Mouse (Mus musculus) MEL (cell line): ENCODE data around the gene Kifc1. TPM values are rescaled to one million over a fixed set of nuclear protein-coding genes. Genes with fewer than 3 reads are reported as not detected.
A peak's percentile ranks its signal among the peaks of the same experiment; 100 is the strongest.

Experiments
- DNase-seq: peaks from one replicate; pipeline ENCODE4 v3.0.0; 2011; ENCODE audit warnings: low read depth, low spot score
- H3K27ac ChIP-seq: 2 replicates; pipeline ENCODE4 v1.5.1; 2012; ENCODE audit warnings: low read depth, mild to moderate bottlenecking, control low read depth, low read length, moderate library complexity; ENCODE audit not compliant: control insufficient read depth
- H3K27me3 ChIP-seq, 2 experiments: fragments of 150-350 bp in 1 of 2; sonication (generic) in 1 of 2; 2 replicates each; pipeline ENCODE4 v1.6.1; 2012; ENCODE audit warnings: low read length in 2 of 2, mild to moderate bottlenecking in 2 of 2, improper control_type of control experiment in 1 of 2, moderate library complexity in 1 of 2; ENCODE audit not compliant: insufficient read depth in 2 of 2, control insufficient read depth in 1 of 2
- H3K36me3 ChIP-seq, 2 experiments: 2 replicates each; pipeline ENCODE4 v1.6.1; 2012 to 2014; ENCODE audit warnings: low read length in 2 of 2, improper control_type of control experiment in 1 of 2, inconsistent platforms in 1 of 2, mild to moderate bottlenecking in 1 of 2; ENCODE audit not compliant: insufficient read depth in 2 of 2, control insufficient read depth in 1 of 2
- H3K4me1 ChIP-seq, 2 experiments: fragments of 150-350 bp in 1 of 2; sonication (generic) in 1 of 2; 2 replicates each; pipeline ENCODE4 v1.6.1; 2012; ENCODE audit warnings: low read length in 2 of 2, improper control_type of control experiment in 1 of 2, mild to moderate bottlenecking in 1 of 2; ENCODE audit not compliant: insufficient read depth in 2 of 2, control insufficient read depth in 1 of 2
- H3K4me3 ChIP-seq, 2 experiments: fragments of 150-350 bp in 1 of 2; sonication (generic) in 1 of 2; 2 replicates each; pipeline ENCODE4 v1.5.1; 2012; ENCODE audit warnings: low read depth in 2 of 2, low read length in 2 of 2, mild to moderate bottlenecking in 2 of 2, moderate library complexity in 2 of 2, control low read depth in 1 of 2, improper control_type of control experiment in 1 of 2; ENCODE audit not compliant: control insufficient read depth in 1 of 2, insufficient read depth in 1 of 2
- H3K79me2 ChIP-seq: 2 replicates; pipeline ENCODE4 v1.6.1; 2012; ENCODE audit warnings: mild to moderate bottlenecking, low read length, moderate library complexity; ENCODE audit not compliant: control insufficient read depth, poor library complexity, insufficient read depth
- H3K9ac ChIP-seq: 2 replicates; pipeline ENCODE4 v1.6.1; 2012; ENCODE audit warnings: low read depth, mild to moderate bottlenecking, control low read depth, low read length, moderate library complexity; ENCODE audit not compliant: control insufficient read depth, poor library complexity, severe bottlenecking
- H3K9me3 ChIP-seq: fragments of 150-350 bp; sonication (generic); replicated peaks from 2 replicates; pipeline ENCODE4 v1.6.1; 2012; ENCODE audit warnings: mild to moderate bottlenecking, low read length, improper control_type of control experiment, moderate library complexity; ENCODE audit not compliant: insufficient read depth
- BHLHE40 ChIP-seq: IDR thresholded peaks from 2 replicates; pipeline ENCODE4 v1.6.1; 2012; ENCODE audit warnings: low read depth, mild to moderate bottlenecking, inconsistent platforms, low read length, improper control_type of control experiment, borderline replicate concordance
- CHD1 ChIP-seq: IDR thresholded peaks from 2 replicates; pipeline ENCODE4 v1.6.1; 2012; ENCODE audit warnings: low read depth, mild to moderate bottlenecking, inconsistent platforms, low read length, improper control_type of control experiment
- CTCF ChIP-seq, 3 experiments: IDR thresholded peaks in 2 of 3; conservative IDR thresholded peaks in 1 of 3; 2 replicates each; pipeline ENCODE4 v1.5.1; 2011 to 2012; ENCODE audit warnings: low read length in 3 of 3, low read depth in 2 of 3, mild to moderate bottlenecking in 2 of 3, improper control_type of control experiment in 1 of 3, inconsistent platforms in 1 of 3, mixed read lengths in 1 of 3, moderate library complexity in 1 of 3; ENCODE audit not compliant: control insufficient read depth in 1 of 3, insufficient read depth in 1 of 3, poor library complexity in 1 of 3, severe bottlenecking in 1 of 3
- E2F4 ChIP-seq: IDR thresholded peaks from 2 replicates; pipeline ENCODE4 v1.6.1; 2011; ENCODE audit warnings: low read depth, low read length, improper control_type of control experiment, borderline replicate concordance
- ELF1 ChIP-seq: IDR thresholded peaks from 2 replicates; pipeline ENCODE4 v1.6.1; 2014; ENCODE audit warnings: low read depth, mild to moderate bottlenecking, inconsistent platforms, low read length, improper control_type of control experiment, moderate library complexity
- ETS1 ChIP-seq: IDR thresholded peaks from 2 replicates; pipeline ENCODE4 v1.6.1; 2012; ENCODE audit warnings: low read depth, mild to moderate bottlenecking, inconsistent platforms, low read length, improper control_type of control experiment, moderate library complexity
- GABPA ChIP-seq: IDR thresholded peaks from 2 replicates; pipeline ENCODE4 v1.6.1; 2012; ENCODE audit warnings: low read depth, mild to moderate bottlenecking, inconsistent platforms, low read length, improper control_type of control experiment, moderate library complexity
- HCFC1 ChIP-seq: IDR thresholded peaks from 2 replicates; pipeline ENCODE4 v1.6.1; 2012; ENCODE audit warnings: low read depth, mild to moderate bottlenecking, inconsistent platforms, low read length, improper control_type of control experiment, moderate library complexity
- JUND ChIP-seq: IDR thresholded peaks from 2 replicates; pipeline ENCODE4 v1.6.1; 2011; ENCODE audit warnings: low read depth, mild to moderate bottlenecking, improper control_type of control experiment, low read length
- KAT2A ChIP-seq: conservative IDR thresholded peaks from 2 replicates; pipeline ENCODE4 v1.6.1; 2012; ENCODE audit warnings: low read depth, low read length, improper control_type of control experiment, inconsistent platforms
- MAFK ChIP-seq: IDR thresholded peaks from 2 replicates; pipeline ENCODE4 v1.6.1; 2011; ENCODE audit warnings: low read depth, mild to moderate bottlenecking, low read length, improper control_type of control experiment, borderline replicate concordance
- MAX ChIP-seq: IDR thresholded peaks from 2 replicates; pipeline ENCODE4 v1.6.1; 2011; ENCODE audit warnings: low read length, improper control_type of control experiment
- MAZ ChIP-seq: IDR thresholded peaks from 2 replicates; pipeline ENCODE4 v1.6.1; 2012; ENCODE audit warnings: low read depth, mild to moderate bottlenecking, inconsistent platforms, low read length, improper control_type of control experiment
- MEF2A ChIP-seq: IDR thresholded peaks from 2 replicates; pipeline ENCODE4 v1.6.1; 2014; ENCODE audit warnings: low read depth, mild to moderate bottlenecking, inconsistent platforms, low read length, improper control_type of control experiment; ENCODE audit not compliant: poor library complexity, insufficient replicate concordance, severe bottlenecking; ENCODE audit errors: extremely low read depth
- MXI1 ChIP-seq: IDR thresholded peaks from 2 replicates; pipeline ENCODE4 v1.6.1; 2011; ENCODE audit warnings: mild to moderate bottlenecking, low read depth, low read length, improper control_type of control experiment
- MYB ChIP-seq: IDR thresholded peaks from 2 replicates; pipeline ENCODE4 v1.6.1; 2011; ENCODE audit warnings: mild to moderate bottlenecking, low read depth, low read length, improper control_type of control experiment
- MYC ChIP-seq: IDR thresholded peaks from 2 replicates; pipeline ENCODE4 v1.6.1; 2011; ENCODE audit warnings: low read depth, mild to moderate bottlenecking, low read length, improper control_type of control experiment, moderate library complexity
- NRF1 ChIP-seq: IDR thresholded peaks from 2 replicates; pipeline ENCODE4 v1.6.1; 2014; ENCODE audit warnings: low read depth, mild to moderate bottlenecking, inconsistent platforms, low read length, improper control_type of control experiment, moderate library complexity; ENCODE audit not compliant: poor library complexity, insufficient read depth, severe bottlenecking
- POLR2A ChIP-seq, 2 experiments: IDR thresholded peaks; 2 replicates each; pipeline ENCODE4 v1.6.1; 2011 to 2012; ENCODE audit warnings: low read length in 2 of 2, mild to moderate bottlenecking in 2 of 2, control low read depth in 1 of 2, improper control_type of control experiment in 1 of 2, low read depth in 1 of 2, moderate library complexity in 1 of 2; ENCODE audit not compliant: control insufficient read depth in 1 of 2, insufficient read depth in 1 of 2, poor library complexity in 1 of 2
- POLR2AphosphoS2 ChIP-seq: IDR thresholded peaks from 2 replicates; pipeline ENCODE4 v1.6.1; 2011; ENCODE audit warnings: low read length, improper control_type of control experiment
- RAD21 ChIP-seq: IDR thresholded peaks from 2 replicates; pipeline ENCODE4 v1.6.1; 2011; ENCODE audit warnings: mild to moderate bottlenecking, low read depth, low read length, improper control_type of control experiment
- RCOR1 ChIP-seq: IDR thresholded peaks from 2 replicates; pipeline ENCODE4 v1.6.1; 2012; ENCODE audit warnings: low read depth, mild to moderate bottlenecking, inconsistent platforms, low read length, improper control_type of control experiment
- SIN3A ChIP-seq: IDR thresholded peaks from 2 replicates; pipeline ENCODE4 v1.6.1; 2012; ENCODE audit warnings: low read length, improper control_type of control experiment, inconsistent platforms
- SMC3 ChIP-seq: IDR thresholded peaks from 2 replicates; pipeline ENCODE4 v1.6.1; 2011; ENCODE audit warnings: low read depth, low read length, improper control_type of control experiment
- TAL1 ChIP-seq: IDR thresholded peaks from 2 replicates; pipeline ENCODE4 v1.6.1; 2012; ENCODE audit warnings: mild to moderate bottlenecking, inconsistent platforms, low read length, moderate library complexity, mixed read lengths
- TBP ChIP-seq: IDR thresholded peaks from 2 replicates; pipeline ENCODE4 v1.8.0; 2011; ENCODE audit warnings: low read depth, low read length, improper control_type of control experiment
- TCF12 ChIP-seq: IDR thresholded peaks from 2 replicates; pipeline ENCODE4 v1.6.1; 2014; ENCODE audit warnings: low read depth, mild to moderate bottlenecking, inconsistent platforms, low read length, improper control_type of control experiment, moderate library complexity
- ZC3H11A ChIP-seq: IDR thresholded peaks from 2 replicates; pipeline ENCODE4 v1.6.1; 2012; ENCODE audit warnings: low read depth, mild to moderate bottlenecking, inconsistent platforms, low read length, improper control_type of control experiment
- ZKSCAN1 ChIP-seq: IDR thresholded peaks from 2 replicates; pipeline ENCODE4 v1.6.1; 2012; ENCODE audit warnings: low read depth, mild to moderate bottlenecking, inconsistent platforms, low read length, improper control_type of control experiment, moderate library complexity
- ZNF384 ChIP-seq: IDR thresholded peaks from 2 replicates; pipeline ENCODE4 v1.6.1; 2012; ENCODE audit warnings: low read depth, mild to moderate bottlenecking, inconsistent platforms, low read length, improper control_type of control experiment
- polyA plus RNA-seq, 2 experiments: library from polyadenylated mRNA; stranded (reverse) in 1 of 2; unstranded in 1 of 2; fragments of >175 nt in 1 of 2; fragments of >200 nt in 1 of 2; gene quantifications; 2 replicates each; pipeline versions ENCODE4 v1.2.1 to v1.2.4; 2012; ENCODE audit warnings: low replicate concordance in 2 of 2, low read depth in 1 of 2; ENCODE audit not compliant: insufficient read length in 2 of 2, insufficient read depth in 1 of 2, missing spikeins in 1 of 2
- total RNA-seq: library from RNA; depleted of rRNA; stranded (reverse); fragments of 300-350 nt; gene quantifications from 2 replicates; pipeline ENCODE4 v1.2.3, GENCODE M21; 2012

Gene Kifc1
- total and polyA plus RNA-seq, 3 experiments = 17.1 to 53.5 TPM; not detected in 1

DNA sequence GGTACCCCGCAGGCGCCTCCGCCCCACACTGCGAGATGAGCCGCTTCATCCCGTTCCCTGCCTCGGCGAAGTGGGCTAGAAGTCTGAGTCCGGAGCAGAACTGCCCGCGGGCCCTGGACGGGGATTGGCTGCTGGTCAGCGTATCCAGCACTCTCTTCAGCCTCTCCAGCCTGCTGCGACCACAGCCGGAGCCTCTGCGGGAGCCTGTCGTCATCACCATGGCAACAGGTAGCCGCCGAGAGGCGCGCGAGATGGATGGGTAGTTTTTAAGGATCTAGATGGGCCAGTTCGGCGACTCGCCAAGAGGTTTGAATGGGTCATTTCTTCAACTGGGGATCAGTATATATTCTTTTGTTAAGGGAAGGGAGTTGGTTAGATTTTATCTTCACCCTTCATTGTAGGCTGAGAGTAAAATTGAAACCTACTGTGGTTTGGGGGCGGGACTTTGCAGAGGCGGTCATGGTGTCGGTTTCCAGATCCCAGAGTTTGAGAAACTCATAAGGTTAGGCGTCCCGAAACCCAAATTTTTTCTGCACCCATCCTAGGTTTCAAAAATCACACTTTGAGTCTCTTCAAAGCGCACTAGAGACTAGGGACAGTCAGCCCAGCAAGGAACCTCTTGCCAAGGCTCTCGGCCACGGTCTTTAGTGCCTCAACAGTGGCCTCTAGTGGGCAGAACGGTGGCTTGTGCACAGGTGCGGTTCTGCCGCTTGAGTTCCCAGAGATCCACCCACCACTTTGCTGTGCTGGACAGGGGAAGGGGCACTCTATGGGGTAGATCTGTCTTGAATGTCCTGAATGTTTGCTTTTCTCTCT lies 30.0 kb upstream of the Kifc1 start (continued):
- TF ChIP-seq NRF1 = no peak
- no peak for TF ChIP-seq CHD1
- TF ChIP-seq MYC = peak; percentile 64; the same call in 1 of the 2 replicates
- peak; percentile 59; the same call in 1 of the 2 replicates for TF ChIP-seq MAX

DNA sequence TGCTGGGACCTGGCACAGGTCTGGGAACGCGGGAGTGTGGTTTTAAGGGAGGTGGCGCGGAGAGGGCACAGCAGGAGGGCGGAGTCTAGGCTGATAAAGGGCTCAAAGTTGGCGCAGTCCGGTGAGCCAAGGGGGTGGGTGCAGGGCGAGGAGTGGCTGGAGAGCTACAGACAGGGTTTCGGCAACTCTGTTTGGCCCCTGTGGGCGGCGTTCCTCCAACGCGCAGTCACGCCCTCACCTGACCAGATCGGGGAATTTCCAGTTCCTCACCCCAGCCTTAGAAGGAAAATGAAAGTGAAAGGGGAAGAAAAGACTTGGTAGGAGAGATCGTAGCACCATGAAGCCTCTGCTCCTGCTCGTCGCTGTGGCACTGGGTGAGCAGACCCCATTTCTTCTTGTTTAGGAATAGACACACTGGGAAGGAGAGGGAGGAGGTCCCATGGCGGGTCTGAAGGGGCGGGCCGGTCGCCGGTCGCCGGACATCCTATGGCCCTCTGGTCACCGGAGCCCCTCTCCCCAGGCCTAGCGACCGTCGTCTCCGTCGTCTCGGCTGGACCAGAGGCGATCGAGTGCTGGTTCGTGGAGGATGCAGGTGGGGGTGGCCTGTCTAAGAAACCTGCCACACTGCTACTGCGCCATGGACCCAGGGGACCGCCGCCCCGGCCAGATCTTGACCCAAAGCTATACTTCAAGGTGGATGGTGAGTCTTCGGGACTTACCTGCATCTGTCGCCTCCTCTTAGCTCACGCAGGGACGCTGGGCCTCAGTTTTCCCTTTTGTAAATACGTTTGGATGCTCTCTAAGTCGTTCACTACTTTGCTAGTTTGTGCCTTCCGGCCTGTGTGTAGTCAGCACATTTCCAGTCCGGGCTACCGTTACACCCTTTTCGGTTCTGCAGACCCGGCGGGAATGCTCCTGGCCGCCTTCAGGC lies 29.2 kb upstream of the Kifc1 start:
- Histone ChIP-seq H3K79me2 (peaks cover 8% of the 10 kb centered on the region), H3K36me3 (peaks cover 0 to 13% of the 10 kb centered on the region in 2 experiments; a peak in 3 of 4 replicates), H3K9me3 (no peaks in the 10 kb centered on the region), H3K27ac (peak overlapping the region; percentile 66), H3K4me1 (peaks cover 5 to 29% of the 10 kb centered on the region in 2 experiments), H3K4me3 (peak overlapping the region; percentile 77 to 81), H3K9ac (peak overlapping the region; percentile 73), H3K27me3 (no peaks in the 10 kb centered on the region)
- DNase-seq = peak; percentile 91
- TF ChIP-seq ELF1 (0 out of 2 replicates have a peak, but pooled peaks have one; percentile 13), RCOR1 (no peak), NRF1 (no peak), MAFK (no peak), CTCF (IDR thresholded peaks at IDR 0.05 in 2 of 3, conservative IDR thresholded peaks at IDR 0.05 in 1 of 3; ENCODE audit: control insufficient read depth in 1 of 3, insufficient read depth in 1 of 3, low read depth in 2 of 3, low read length in 3 of 3, poor library complexity in 1 of 3, severe bottlenecking in 1 of 3) (peak in 2 of 3 experiments; percentile 45 to 58; a peak in 4 of 6 replicates), ZC3H11A (no peak; the same call in 1 of the 2 replicates), ZNF384 (no peak), JUND (no peak), TAL1 (no peak), KAT2A (no peak), MYB (no peak), SIN3A (peak; percentile 90), BHLHE40 (peak; percentile 76; the same call in 1 of the 2 replicates), MXI1 (peak; percentile 85), E2F4 (no peak), GABPA (no peak), ETS1 (peak; percentile 95), MYC (no peak), CHD1 (no peak), RAD21 (no peak; the same call in 1 of the 2 replicates), TCF12 (peak; percentile 54), POLR2A (IDR thresholded peaks at IDR 0.05; ENCODE audit: control insufficient read depth in 1 of 2, insufficient read depth in 1 of 2, low read depth in 1 of 2, low read length in 2 of 2, poor library complexity in 1 of 2) (peak in 1 of 2 experiments; percentile 45; a peak in 2 of 4 replicates), ZKSCAN1 (no peak), SMC3 (peak; percentile 17; the same call in 1 of the 2 replicates), HCFC1 (peak; percentile 68), MAZ (no peak; the same call in 1 of the 2 replicates), MEF2A (no peak), POLR2AphosphoS2 (peak; percentile 56; the same call in 1 of the 2 replicates), TBP (0 out of 2 replicates have a peak, but pooled peaks have one; percentile 13)
